Mouse (Mus musculus) embryo, embryonic 11.5 days (tissue): ENCODE measurements around the gene Olfr1051.
"Not testable (repeated sequence)": the region's sequence is repeated elsewhere in the genome, so short reads cannot be mapped to it uniquely, and the experiment has no call there.

ENCODE experiments used
- DNase-seq: peaks from one replicate; pipeline ENCODE4 v3.0.0-alpha.2; 2012; ENCODE audit warnings: low read depth, low spot score

The Olfr1051 gene

DNA sequence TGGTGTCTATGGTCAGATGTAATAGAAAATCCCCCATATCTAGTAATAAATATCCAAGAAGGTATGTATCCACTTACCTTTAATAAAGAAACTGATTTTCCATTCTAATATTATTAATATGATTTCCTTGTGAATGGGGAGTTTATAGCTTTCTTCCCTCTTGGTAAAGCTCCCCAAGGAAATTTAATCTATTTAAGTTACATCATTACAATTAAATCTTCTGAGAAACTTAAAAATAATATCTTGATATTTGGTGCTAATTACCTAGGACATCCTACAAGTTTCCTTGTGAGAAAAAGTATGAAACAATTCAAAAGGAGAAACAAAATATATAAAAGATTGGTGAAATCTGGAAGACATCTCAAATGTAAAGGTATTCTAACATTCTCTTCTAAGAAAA, at the start of gene Olfr1051:
Gene Olfr1051, minus strand, starts transcription at position 101 of the 400 bp plus-strand sequence.
- DNase-seq: not testable (repeated sequence)

DNA sequence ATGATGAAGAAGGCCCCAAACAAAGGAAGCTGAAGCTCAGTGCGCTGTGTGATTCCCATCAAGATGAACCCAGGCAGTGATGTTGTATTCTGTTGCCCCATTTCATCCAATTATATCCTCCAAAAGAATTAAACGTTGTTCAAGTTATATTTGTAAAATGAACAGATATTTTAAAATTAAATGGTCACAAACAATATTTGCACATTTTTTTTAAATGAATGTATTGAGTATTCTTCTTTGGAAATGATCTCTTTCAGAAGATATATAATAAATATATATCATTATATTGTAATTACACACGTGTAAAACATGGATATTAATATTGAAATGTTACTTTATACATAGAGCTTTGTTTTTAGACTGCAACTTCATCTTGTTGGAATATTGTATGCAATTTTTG, 36.3 kb upstream of the Olfr1051 start, which contains the start of gene Olfr1053:
Gene Olfr1053, minus strand, starts transcription at position 101 of the 400 bp plus-strand sequence.
- no peak for DNase-seq

DNA sequence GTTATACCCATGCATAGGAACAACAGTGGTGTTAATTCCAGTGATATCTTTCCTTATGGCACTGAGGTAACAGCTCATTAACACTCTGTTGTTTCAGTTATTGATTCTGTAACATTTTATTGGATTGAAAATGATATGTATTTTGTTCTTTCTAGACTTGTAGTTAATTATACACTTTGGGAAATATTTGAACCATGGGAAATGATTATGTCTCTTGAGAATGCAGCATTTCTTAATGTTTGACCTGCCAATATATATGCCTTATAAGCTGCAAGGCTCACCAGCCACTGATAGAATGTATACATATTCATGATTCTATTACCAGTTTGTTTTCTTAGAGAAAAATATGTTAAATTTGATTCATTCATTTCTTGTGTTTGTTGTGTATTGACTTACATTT, 13.3 kb upstream of the Olfr1051 start, which contains the start of gene Olfr1052:
Gene Olfr1052, plus strand, starts transcription at position 301 of the 400 bp plus-strand sequence.
- no peak for DNase-seq

DNA sequence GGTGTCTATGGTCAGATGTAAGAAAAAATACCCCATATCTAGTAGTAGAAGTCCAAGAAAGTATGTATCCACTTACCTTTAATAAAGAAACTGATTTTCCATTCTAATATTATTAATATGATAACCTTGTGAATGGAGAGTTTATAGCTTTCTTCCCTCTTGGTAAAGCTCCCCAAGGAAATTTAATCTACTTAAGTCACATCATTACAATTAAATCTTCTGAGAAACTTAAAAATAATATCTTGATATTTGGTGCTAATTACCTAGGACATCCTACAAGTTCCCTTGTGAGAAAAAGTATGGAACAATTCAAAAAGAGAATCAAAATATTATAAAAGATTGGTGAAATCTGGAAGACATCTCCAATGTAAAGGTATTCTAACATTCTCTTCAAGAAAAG, 20.7 kb downstream of the Olfr1051 start, which contains the start of gene Olfr1049:
Gene Olfr1049, minus strand, starts transcription at position 101 of the 400 bp plus-strand sequence.
- DNase-seq: not testable (repeated sequence)

DNA sequence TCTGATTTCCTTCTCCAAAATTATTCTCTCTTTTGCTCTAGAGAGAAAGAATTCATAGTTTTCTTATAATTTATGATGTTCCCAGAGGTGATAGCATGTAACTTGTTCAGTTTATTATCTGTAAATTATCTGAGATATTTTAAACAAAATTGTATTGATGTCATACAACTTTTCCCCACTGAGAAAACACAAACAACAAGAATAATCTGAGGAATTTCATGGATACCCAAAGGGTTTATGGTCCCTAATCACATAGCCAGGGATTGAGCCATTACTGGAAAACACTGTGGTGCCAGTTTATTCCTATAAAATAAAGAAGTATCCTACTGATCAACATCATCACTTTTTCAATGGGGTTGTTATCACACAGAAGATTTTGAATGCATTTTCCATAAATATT, 38.7 kb downstream of the Olfr1051 start, which contains the start of gene Olfr1048:
Gene Olfr1048, minus strand, starts transcription at position 101 of the 400 bp plus-strand sequence.
- DNase-seq: no peak

DNA sequence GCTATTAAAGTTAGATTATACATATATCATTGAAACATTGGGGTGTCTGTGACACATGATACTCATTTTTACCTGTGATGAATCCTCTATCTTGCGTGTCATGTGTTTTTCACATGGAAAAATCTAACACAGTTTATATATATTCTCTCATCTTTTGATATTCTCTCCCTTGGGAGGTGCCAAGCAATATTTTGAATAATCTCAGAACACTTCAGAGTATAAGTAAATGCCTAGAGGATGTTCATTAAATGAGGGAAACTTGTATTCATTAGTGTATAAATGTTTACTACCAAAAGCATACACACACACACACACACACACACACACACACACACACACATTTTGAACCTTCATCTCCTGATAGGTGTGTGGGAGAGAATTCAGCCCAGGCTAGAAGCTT, 47.6 kb downstream of the Olfr1051 start, which contains the start of gene Olfr1047:
Gene Olfr1047, minus strand, starts transcription at position 101 of the 400 bp plus-strand sequence.
- no peak for DNase-seq
